Mouse (Mus musculus) C2C12 (cell line): ENCODE results near the gene Osbpl9. TPM values are rescaled to one million over a fixed set of nuclear protein-coding genes. Genes with fewer than 3 reads are reported as not detected.

Experiments used
- H3K27me3 ChIP-seq: one replicate; pipeline ENCODE4 v1.6.1; 2011; ENCODE audit not compliant: control insufficient read depth, insufficient read depth, insufficient read length
- H3K36me3 ChIP-seq: one replicate; pipeline ENCODE4 v1.6.1; 2011; ENCODE audit not compliant: control insufficient read depth, insufficient read depth
- H3K4me3 ChIP-seq: one replicate; pipeline ENCODE4 v1.5.1; 2011; ENCODE audit warnings: mild to moderate bottlenecking, control low read depth; ENCODE audit not compliant: poor library complexity, insufficient read depth, severe bottlenecking
- H3K79me2 ChIP-seq: one replicate; pipeline ENCODE4 v1.6.1; 2011; ENCODE audit not compliant: control insufficient read depth, insufficient read depth
- H3K79me3 ChIP-seq: one replicate; pipeline ENCODE4 v1.6.1; 2011; ENCODE audit warnings: low read depth, control low read depth
- H3ac ChIP-seq: one replicate; pipeline ENCODE3; 2011; ENCODE audit warnings: low read depth; ENCODE audit not compliant: control insufficient read depth, insufficient read length
- CEBPB ChIP-seq: IDR thresholded peaks from one replicate; pipeline ENCODE4 v1.6.1; 2011; ENCODE audit warnings: low read depth, mild to moderate bottlenecking, control low read depth, moderate library complexity
- CTCF ChIP-seq: IDR thresholded peaks from one replicate; pipeline ENCODE4 v1.5.1; 2011; ENCODE audit not compliant: control insufficient read depth, insufficient read depth, insufficient read length
- FOSL1 ChIP-seq: IDR thresholded peaks from one replicate; pipeline ENCODE4 v1.8.0; 2011; ENCODE audit warnings: mild to moderate bottlenecking, low read length; ENCODE audit not compliant: poor library complexity, insufficient read depth, severe bottlenecking
- MAX ChIP-seq: IDR thresholded peaks from one replicate; pipeline ENCODE4 v1.6.1; 2011; ENCODE audit warnings: mild to moderate bottlenecking, control low read depth
- MYOD1 ChIP-seq: IDR thresholded peaks from one replicate; pipeline ENCODE4 v1.6.1; 2011; ENCODE audit warnings: low read depth; ENCODE audit not compliant: control insufficient read depth, insufficient read length
- MYOG ChIP-seq: IDR thresholded peaks from one replicate; pipeline ENCODE4 v1.6.1; 2011; ENCODE audit not compliant: control insufficient read depth, insufficient read length; ENCODE audit errors: extremely low read depth
- USF1 ChIP-seq: IDR thresholded peaks from one replicate; pipeline ENCODE4 v1.6.1; 2011; ENCODE audit warnings: low read depth, mild to moderate bottlenecking, control low read depth, moderate library complexity
- polyA plus RNA-seq: library from polyadenylated mRNA; unstranded; fragments of >200 nt; fragmentation: generic; extraction: Trizol; gene quantifications from one replicate; pipeline ENCODE4 v1.2.1, GENCODE M21; 2012; ENCODE audit warnings: missing spikeins

Gene Osbpl9
- polyA plus RNA-seq, 1 experiment = 27.2 TPM

GRCm38 (mm10) chr4:109229766-109230279 is 27.8 kb upstream of the Osbpl9 start:
- TF ChIP-seq MYOG (no peak), FOSL1 (no peak), MYOD1 (no peak), CTCF (no peak), CEBPB (no peak), USF1 (no peak), MAX (no peak)

GRCm38 (mm10) chr4:109226071-109226470 is 24.0 kb upstream of the Osbpl9 start:
- H3K27me3 ChIP-seq = no peaks in the 10 kb centered on the region
- H3ac ChIP-seq = no peak overlapping the region
- no peak for TF ChIP-seq CEBPB
- H3K79me2 ChIP-seq = no peaks in the 10 kb centered on the region
- no peak overlapping the region for H3K4me3 ChIP-seq
- H3K79me3 ChIP-seq = no peaks in the 10 kb centered on the region
- H3K36me3 ChIP-seq = no peaks in the 10 kb centered on the region

More at GRCm38 (mm10) chr4:109229766-109230279, 27.8 kb upstream of the Osbpl9 start:
- no peak overlapping the region for H3ac ChIP-seq
- no peaks in the 10 kb centered on the region for H3K27me3 ChIP-seq
- H3K79me3 ChIP-seq = no peaks in the 10 kb centered on the region
- no peaks in the 10 kb centered on the region for H3K79me2 ChIP-seq
- H3K4me3 ChIP-seq = no peak overlapping the region
- H3K36me3 ChIP-seq = no peaks in the 10 kb centered on the region

GRCm38 (mm10) chr4:109225606-109226005 is 23.5 kb upstream of the Osbpl9 start:
- no peak for TF ChIP-seq CEBPB
- no peak for TF ChIP-seq MAX
- no peak for TF ChIP-seq USF1
- no peak for TF ChIP-seq FOSL1
- TF ChIP-seq CTCF = no peak
- TF ChIP-seq MYOD1 = no peak
- no peak for TF ChIP-seq MYOG
- Histone ChIP-seq H3K79me3 (no peaks in the 10 kb centered on the region), H3K4me3 (no peak overlapping the region)

GRCm38 (mm10) chr4:109224762-109225552 is 22.9 kb upstream of the Osbpl9 start:
- Histone ChIP-seq H3ac (no peak overlapping the region), H3K27me3 (no peaks in the 10 kb centered on the region), H3K36me3 (no peaks in the 10 kb centered on the region), H3K4me3 (no peak overlapping the region), H3K79me2 (no peaks in the 10 kb centered on the region), H3K79me3 (no peaks in the 10 kb centered on the region)
- TF ChIP-seq CTCF = no peak
- no peak for TF ChIP-seq MAX
- no peak for TF ChIP-seq USF1
- no peak for TF ChIP-seq FOSL1
- no peak for TF ChIP-seq MYOD1
- no peak for TF ChIP-seq MYOG
- no peak for TF ChIP-seq CEBPB

More at GRCm38 (mm10) chr4:109225606-109226005, 23.5 kb upstream of the Osbpl9 start:
- Histone ChIP-seq H3ac (no peak overlapping the region), H3K27me3 (no peaks in the 10 kb centered on the region), H3K79me2 (no peaks in the 10 kb centered on the region), H3K36me3 (no peaks in the 10 kb centered on the region)

- Histone ChIP-seq H3K79me2 (no peaks in the 10 kb centered on the region), H3K27me3 (no peaks in the 10 kb centered on the region), H3K36me3 (no peaks in the 10 kb centered on the region), H3K4me3 (no peak overlapping the region), H3ac (no peak overlapping the region), H3K79me3 (no peaks in the 10 kb centered on the region)
- TF ChIP-seq MYOD1 (no peak), MYOG (no peak), FOSL1 (no peak), CTCF (no peak), CEBPB (no peak), MAX (no peak), USF1 (no peak)
Measured at GRCm38 (mm10) chr4:109222001-109222400, 19.9 kb upstream of the Osbpl9 start.

DNA sequence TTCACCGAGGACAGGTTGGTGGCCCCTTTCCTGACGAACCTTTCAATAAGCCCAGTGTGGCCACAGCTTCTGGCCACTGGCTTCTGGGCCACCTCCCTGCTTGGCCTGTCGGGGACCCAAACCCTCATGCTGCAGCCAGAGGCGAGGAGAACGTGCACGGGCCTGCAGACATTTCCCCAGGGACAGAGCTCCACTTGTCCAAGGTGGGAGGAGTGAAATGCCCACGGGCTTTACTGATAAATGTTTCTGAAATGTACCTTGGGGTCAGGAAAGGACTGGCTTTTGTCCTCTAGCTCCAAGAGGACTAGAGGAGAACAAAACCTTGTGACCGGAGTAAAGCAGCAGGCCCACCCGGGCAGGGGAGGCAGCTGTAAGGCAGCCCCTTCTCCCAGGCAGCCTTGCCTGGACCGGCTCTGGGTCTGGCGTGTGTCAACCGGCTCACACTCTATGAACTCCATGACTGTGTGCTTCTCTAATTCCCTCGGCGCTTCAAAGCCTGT is 18.4 kb upstream of the Osbpl9 start:
- H3K79me2 ChIP-seq = no peaks in the 10 kb centered on the region
- no peak for TF ChIP-seq MYOG
- no peak for TF ChIP-seq USF1
- TF ChIP-seq FOSL1 = no peak
- TF ChIP-seq CEBPB = no peak
- no peak for TF ChIP-seq MYOD1
- no peak for TF ChIP-seq CTCF
- no peak for TF ChIP-seq MAX
- no peaks in the 10 kb centered on the region for H3K36me3 ChIP-seq
- no peak overlapping the region for H3ac ChIP-seq
- H3K27me3 ChIP-seq = no peaks in the 10 kb centered on the region
- H3K4me3 ChIP-seq = no peak overlapping the region
- no peaks in the 10 kb centered on the region for H3K79me3 ChIP-seq
